Mouse (Mus musculus) inflammation-experienced regulatory T-cells (primary cell): ENCODE data around the gene Prss3. TPM values are rescaled to one million over a fixed set of nuclear protein-coding genes. Genes with fewer than 3 reads are reported as not detected.

Source experiments
- polyA plus RNA-seq, 2 experiments: library from polyadenylated mRNA; unstranded; fragments of 100-300 nt; shearing (Covaris generic); gene quantifications; one replicate each; pipeline ENCODE4 v1.2.1; 2017

Gene Prss3
- not detected for polyA plus RNA-seq

DNA sequence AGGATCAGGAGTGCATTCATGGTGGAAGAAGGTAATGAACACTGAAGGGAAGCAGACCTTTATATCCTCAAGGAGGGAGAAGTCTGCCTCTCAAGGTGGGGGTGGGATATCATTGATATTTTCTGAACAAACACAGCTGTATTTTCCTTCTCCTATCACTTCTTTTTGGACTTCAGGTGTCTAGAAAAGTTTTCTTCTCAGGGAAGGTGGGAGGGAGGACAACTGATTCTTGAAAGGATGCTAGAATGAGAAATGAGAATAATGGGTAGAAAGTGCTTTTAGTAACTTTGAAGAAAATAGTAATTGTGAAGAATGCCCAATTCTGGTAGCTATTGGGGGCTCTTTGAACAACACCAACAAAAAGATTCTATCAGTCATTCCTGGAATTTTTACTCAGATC is at the start of gene Prss3:
Gene Prss3, minus strand, starts transcription at position 101 of the 400 bp plus-strand sequence.

DNA sequence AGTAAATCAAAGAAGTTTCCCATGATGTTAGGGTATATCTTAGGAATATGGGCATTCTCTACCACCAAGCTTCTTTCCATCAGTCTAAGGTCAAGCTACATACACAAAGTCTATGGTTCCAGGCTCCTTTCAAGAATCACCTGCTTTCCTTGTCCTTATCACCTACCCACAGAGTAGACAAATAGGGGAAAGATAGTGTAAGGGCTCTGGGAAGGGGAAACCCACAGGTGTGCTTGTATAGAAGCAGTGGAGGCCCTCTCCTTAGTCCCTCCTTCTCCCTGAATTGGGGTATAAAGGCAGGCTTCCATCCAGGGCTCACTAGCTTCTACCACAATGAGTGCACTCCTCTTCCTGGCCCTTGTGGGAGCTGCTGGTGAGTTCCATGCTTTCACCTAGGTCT is 14.6 kb upstream of the Prss3 start, which contains the start of gene Gm5771:
Gene Gm5771, plus strand, starts transcription at position 301 of the 400 bp plus-strand sequence.

DNA sequence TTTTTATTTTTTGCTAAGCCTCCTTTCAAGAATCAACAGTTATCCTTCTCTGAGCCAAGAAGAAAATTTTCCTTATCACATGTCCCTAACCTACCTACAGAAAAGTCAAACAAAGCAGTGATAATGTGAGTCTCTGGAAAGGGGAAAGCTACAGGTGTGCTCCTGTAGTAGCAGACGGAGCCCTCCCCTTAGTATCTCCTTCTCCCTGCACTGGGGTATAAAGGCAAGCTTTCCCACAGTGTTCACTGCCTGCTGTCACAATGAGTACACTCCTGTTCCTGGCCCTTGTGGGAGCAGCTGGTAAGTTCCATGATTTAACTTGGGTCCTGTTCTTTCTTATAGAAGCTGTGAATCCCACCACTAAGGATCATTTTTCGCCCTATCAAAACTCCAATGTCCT is 23.5 kb downstream of the Prss3 start, which contains the start of gene Try10:
Gene Try10, plus strand, starts transcription at position 174 of the 400 bp plus-strand sequence.

Other genes with a start within 250 kb of the Prss3 start
- gene Try4, start 75.4 kb downstream of the Prss3 start, polyA plus RNA-seq = under 1 TPM in 1 of 2 experiments, not detected in 1; 0.49 TPM
- not detected for gene Try5, start 60.8 kb downstream of the Prss3 start, polyA plus RNA-seq
- gene Try10, start 23.6 kb downstream of the Prss3 start, polyA plus RNA-seq = not detected
- not detected for gene Gm5771, start 14.7 kb upstream of the Prss3 start, polyA plus RNA-seq
- not detected for gene Gm10334, start 68.5 kb upstream of the Prss3 start, polyA plus RNA-seq
- gene Prss1, start 81.3 kb upstream of the Prss3 start, polyA plus RNA-seq = not detected
- gene Prss2, start 144.1 kb upstream of the Prss3 start, polyA plus RNA-seq = 1 to 10 TPM in 1 of 2 experiments, under 1 TPM in 1; 0.95 to 1.4 TPM
- 10 to 100 TPM; 44.4 to 88.9 TPM for gene Ephb6, start 227.8 kb upstream of the Prss3 start, polyA plus RNA-seq